Mouse (Mus musculus): ENCODE measurements around the gene Ube2a. TPM values are rescaled to one million over a fixed set of nuclear protein-coding genes. Genes with fewer than 3 reads are reported as not detected.

Gene Ube2a
- 148 and 150 TPM in 2 replicates for polyA plus RNA-seq (2015; fragmentation: Nextera tagmentation; extraction: Ambion mirVana)

DNA sequence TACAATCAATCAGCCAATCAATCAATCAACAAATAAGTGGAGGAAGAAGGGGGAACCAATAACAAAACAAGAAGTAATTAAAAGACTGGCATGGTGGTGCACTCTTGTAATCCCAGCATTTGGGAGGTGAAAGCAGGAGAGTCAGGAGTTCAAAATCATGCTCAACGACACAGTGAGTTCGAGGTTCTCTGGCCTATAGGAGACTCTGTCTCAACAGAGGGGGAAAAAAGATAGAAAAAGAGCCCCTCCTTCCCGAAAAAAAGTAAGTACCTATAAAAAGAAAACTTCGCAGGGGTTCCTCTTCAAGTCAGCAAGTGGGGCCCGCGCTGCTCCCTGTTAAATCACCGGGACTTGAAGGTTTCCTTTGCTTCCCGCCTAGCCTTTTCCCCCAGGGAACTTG is at the start of gene Ube2a, which contains the start of gene C330007P06Rik:
Gene Ube2a, plus strand, starts transcription at position 136 of the 400 bp plus-strand sequence.
Gene C330007P06Rik, minus strand, starts transcription at position 347 of the 400 bp plus-strand sequence.

DNA sequence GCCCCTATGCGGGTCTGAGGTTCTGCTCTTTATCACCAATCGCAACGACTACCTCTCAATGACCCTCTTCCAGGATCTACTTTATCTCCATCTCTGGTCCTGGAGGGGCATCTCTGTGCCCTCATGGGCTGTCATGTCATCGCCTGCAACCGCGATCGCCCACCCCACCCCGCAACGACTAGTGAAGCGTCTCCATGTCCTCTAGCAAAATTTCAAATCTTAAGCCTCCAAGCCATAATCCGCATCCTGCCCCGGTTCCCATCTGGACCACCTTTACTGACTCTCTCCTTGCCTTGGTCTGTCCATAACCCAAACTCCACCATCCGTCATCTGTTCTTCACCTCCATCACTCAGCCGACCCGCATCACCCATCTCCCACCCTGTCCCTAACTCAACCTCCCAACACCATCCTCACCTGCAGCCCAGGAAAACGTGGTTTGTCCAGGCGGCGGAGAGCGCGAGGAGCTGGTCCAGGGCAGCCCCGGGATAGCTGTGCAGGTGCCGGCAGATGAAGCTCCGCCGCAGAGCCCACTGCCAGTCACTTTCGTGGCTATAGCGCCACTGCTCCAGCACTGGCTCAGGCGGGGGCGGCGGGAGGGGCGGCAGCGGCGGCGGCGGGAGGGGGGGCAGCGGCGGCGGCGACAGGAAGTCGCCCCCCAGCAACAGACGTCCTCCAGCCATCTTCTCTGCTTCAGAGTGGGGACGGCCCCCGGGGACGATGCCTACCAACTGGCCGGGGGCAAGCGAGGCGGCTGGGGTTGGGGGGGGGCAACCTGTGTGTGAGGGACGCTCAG is 28.8 kb downstream of the Ube2a start, which contains the start of gene Nkrf:
Gene Nkrf, minus strand, starts transcription at position 579 of the 794 bp plus-strand sequence.

Other genes with a start within 250 kb of the Ube2a start
- 2.8 and 3.1 TPM in 2 replicates for gene Akap17b, start 228.5 kb upstream of the Ube2a start, polyA plus RNA-seq (2015; fragmentation: Nextera tagmentation; extraction: Ambion mirVana)
- gene Slc25a43, start 130.2 kb upstream of the Ube2a start, polyA plus RNA-seq (2015; fragmentation: Nextera tagmentation; extraction: Ambion mirVana) = 3.0 and 4.6 TPM in 2 replicates
- gene Slc25a5, start 78.2 kb upstream of the Ube2a start, polyA plus RNA-seq (2015; fragmentation: Nextera tagmentation; extraction: Ambion mirVana) = 536 and 563 TPM in 2 replicates
- gene C330007P06Rik, start 211 bp downstream of the Ube2a start, polyA plus RNA-seq (2015; fragmentation: Nextera tagmentation; extraction: Ambion mirVana) = 14.6 and 18.1 TPM in 2 replicates
- 0.67 and 0.70 TPM in 2 replicates for gene Nkrf, start 29.0 kb downstream of the Ube2a start, polyA plus RNA-seq (2015; fragmentation: Nextera tagmentation; extraction: Ambion mirVana)
- gene Sept6, start 117.9 kb downstream of the Ube2a start, polyA plus RNA-seq (2015; fragmentation: Nextera tagmentation; extraction: Ambion mirVana) = 7.7 and 8.8 TPM in 2 replicates
- gene Sowahd, start 174.9 kb downstream of the Ube2a start, polyA plus RNA-seq (2015; fragmentation: Nextera tagmentation; extraction: Ambion mirVana) = not detected in 2 replicates
- 542 and 608 TPM in 2 replicates for gene Rpl39, start 211.5 kb downstream of the Ube2a start, polyA plus RNA-seq (2015; fragmentation: Nextera tagmentation; extraction: Ambion mirVana)
- 8.7 and 9.7 TPM in 2 replicates for gene Upf3b, start 236.4 kb downstream of the Ube2a start, polyA plus RNA-seq (2015; fragmentation: Nextera tagmentation; extraction: Ambion mirVana)